Comparison of ENCODE assay signal across 1 mouse cellular context in genomic region chr5:110274147-110274546, GRCm38 (mm10).
TF ChIP-seq lines count a peak whose summit lies in the region.

No protein-coding gene starts in this region.

TF ChIP-seq in MEL, 35 proteins besides CTCF, POLR2A, EP300 and RAD21:
- TF ChIP-seq POLR2AphosphoS5 (IDR thresholded peaks at IDR 0.05; ENCODE audit: borderline replicate concordance, low read depth, low read length) (no peak), TCF12 (IDR thresholded peaks at IDR 0.05; ENCODE audit: low read depth, low read length) (peak; percentile 50; the same call in 1 of the 2 replicates), GATA1 (IDR thresholded peaks at IDR 0.05; ENCODE audit: low read depth, low read length) (peak; percentile 78)
